ENCODE assay signal across 8 mouse cellular contexts in the genomic region with DNA sequence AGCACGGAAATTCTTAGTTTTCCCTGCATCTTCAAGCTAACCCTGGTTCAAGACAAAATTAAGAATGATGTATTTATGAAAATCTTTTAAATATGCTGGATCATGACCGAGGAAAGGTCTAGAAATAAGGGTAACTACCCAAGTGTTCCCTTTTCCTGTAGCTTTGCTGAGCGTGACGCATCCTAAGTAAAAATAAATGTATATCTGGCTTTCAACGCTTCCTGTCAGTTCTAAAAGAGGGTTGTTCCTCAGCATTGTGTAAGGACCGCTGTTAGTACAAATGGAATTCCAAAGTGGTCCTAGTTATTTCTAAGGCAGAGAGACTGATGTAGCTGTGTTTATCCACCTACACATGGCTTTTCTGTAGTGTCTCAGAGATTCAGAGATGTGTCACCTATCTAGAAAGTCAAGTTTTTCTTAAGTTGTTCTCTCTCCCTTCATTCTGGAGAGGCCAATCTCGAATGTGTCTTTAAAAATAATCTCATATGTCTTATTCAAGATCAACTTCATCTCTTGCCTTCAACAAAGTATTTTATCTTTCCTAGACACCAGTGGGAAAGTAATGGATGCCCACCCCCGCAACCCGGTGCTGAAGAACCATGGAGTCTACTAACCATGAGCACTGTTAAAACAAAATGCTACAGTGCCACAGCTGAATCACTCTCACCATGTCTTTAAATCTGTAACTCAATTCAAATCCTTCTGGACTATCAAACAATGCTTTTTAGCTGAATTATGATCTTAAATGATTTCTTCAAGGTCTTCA. TPM values are rescaled to one million over a fixed set of nuclear protein-coding genes. Genes with fewer than 3 reads are reported as not detected.
A peak's percentile ranks its signal among the peaks of the same experiment; 100 is the strongest.
DNase-seq lines count a peak whose midpoint lies in the region; ATAC-seq and TF ChIP-seq lines count a peak whose summit lies in the region.

No protein-coding gene starts in this region.

- peaks cover 64% of the 10 kb centered on the region for H3K79me2 ChIP-seq in CH12.LX (replicated peaks; ENCODE audit: control insufficient read depth, extremely low read depth, insufficient read depth, poor library complexity, severe bottlenecking)

- ATAC-seq in heart, embryonic 12.5 days (ENCODE audit: insufficient number of reproducible peaks, low FRiP score), result no peak
- ATAC-seq in forebrain, embryonic 14.5 days, result no peak
- ATAC-seq in liver, embryonic 12.5 days, result no peak

- H3K36me3 ChIP-seq in heart, embryonic 12.5 days, result no peaks in the 10 kb centered on the region
- H3K36me3 ChIP-seq in CH12.LX (replicated peaks in 1 of 2; ENCODE audit: control insufficient read depth in 1 of 2, insufficient read depth in 1 of 2, low read length in 1 of 2), result peaks cover 3 to 37% of the 10 kb centered on the region in 2 experiments
- H3K36me3 ChIP-seq in forebrain, embryonic 14.5 days (ENCODE audit: control insufficient read depth, insufficient read depth, low read length), result no peaks in the 10 kb centered on the region
- H3K36me3 ChIP-seq in liver, embryonic 12.5 days, result peaks cover 32% of the 10 kb centered on the region

- no peaks in the 10 kb centered on the region for H3K27me3 ChIP-seq in heart, embryonic 12.5 days (replicated peaks)
- H3K27me3 ChIP-seq in CH12.LX (replicated peaks), result no peaks in the 10 kb centered on the region
- no peaks in the 10 kb centered on the region for H3K27me3 ChIP-seq in forebrain, embryonic 14.5 days (replicated peaks; ENCODE audit: control insufficient read depth, insufficient read depth, low read length)
- H3K27me3 ChIP-seq in liver, embryonic 12.5 days (replicated peaks), result no peaks in the 10 kb centered on the region

- no peak for TF ChIP-seq EP300 in CH12.LX (IDR thresholded peaks at IDR 0.05; ENCODE audit: low read length)

- no peak for TF ChIP-seq CTCF in CH12.LX (conservative IDR thresholded peaks at IDR 0.05 in 1 of 2, IDR thresholded peaks at IDR 0.05 in 1 of 2; ENCODE audit: low read depth in 2 of 2, low read length in 2 of 2)

- no peak overlapping the region for H3K9ac ChIP-seq in heart, embryonic 12.5 days
- H3K9ac ChIP-seq in CH12.LX (ENCODE audit: insufficient read depth, low read depth), result peak overlapping the region; percentile 75; the same call in 1 of the 2 replicates
- H3K9ac ChIP-seq in forebrain, embryonic 14.5 days (ENCODE audit: low read length), result no peak overlapping the region
- peak overlapping the region; percentile 96 for H3K9ac ChIP-seq in liver, embryonic 12.5 days

- H3K27ac ChIP-seq in heart, embryonic 12.5 days (ENCODE audit: poor library complexity, severe bottlenecking), result no peak overlapping the region
- no peak overlapping the region for H3K27ac ChIP-seq in CH12.LX (ENCODE audit: insufficient read depth, low read depth)
- no peak overlapping the region for H3K27ac ChIP-seq in forebrain, embryonic 14.5 days (ENCODE audit: low read depth, low read length)
- H3K27ac ChIP-seq in liver, embryonic 12.5 days, result peak overlapping the region; percentile 99

- intact Hi-C loops in heart, postnatal 14 days (cut with DNase I), result loop anchor here (2.0 to 5.0 kb wide), 3 partner anchors 19 to 260 kb away; no protein-coding TSS in a partner anchor

- H3K4me2 ChIP-seq in heart, embryonic 12.5 days, result peak overlapping the region; percentile 79
- peak overlapping the region; percentile 54 for H3K4me2 ChIP-seq in CH12.LX (ENCODE audit: insufficient read depth, low read depth, poor library complexity, severe bottlenecking)
- H3K4me2 ChIP-seq in forebrain, embryonic 14.5 days (ENCODE audit: low read length), result peak overlapping the region; percentile 58; the same call in 1 of the 2 replicates
- peak overlapping the region; percentile 71 for H3K4me2 ChIP-seq in liver, embryonic 12.5 days

- DNase-seq in heart, postnatal 14 days, result no peak
- no peak for DNase-seq in CH12.LX (ENCODE audit: extremely low read depth)
- DNase-seq in forebrain, embryonic 14.5 days (ENCODE audit: low spot score), result no peak
- DNase-seq in spleen, postnatal 10 days (ENCODE audit: low spot score in 2 of 2), result no peak
- DNase-seq in embryo, embryonic 10 days (ENCODE audit: low spot score), result no peak
- no peak for DNase-seq in layer of hippocampus, postnatal 25 days (ENCODE audit: extremely low spot score in 1 of 2, low spot score in 1 of 2)

- dilution Hi-C loops in CH12.LX (cut with MboI; ENCODE audit: extremely low pct_ligation_motif_present, extremely low pct_unique_long_range_greater_than_20kb, low sequenced_read_pairs), result no loop called here

- TF ChIP-seq RAD21 in CH12.LX (IDR thresholded peaks at IDR 0.05; ENCODE audit: low read depth, low read length), result no peak

- TF ChIP-seq POLR2A in CH12.LX (IDR thresholded peaks at IDR 0.05; ENCODE audit: low read depth, low read length), result no peak

- in situ Hi-C loops in CH12.LX (cut with MboI; ENCODE audit: low pct_ligation_motif_present, low pct_unique_long_range_greater_than_20kb, low sequenced_read_pairs), result loop anchor here (10.0 kb wide), 1 partner anchor 63 kb away; no protein-coding TSS in a partner anchor

- H3K4me3 ChIP-seq in heart, embryonic 12.5 days, result peak overlapping the region; percentile 83
- H3K4me3 ChIP-seq in CH12.LX (replicated peaks in 1 of 3; ENCODE audit: low read depth in 2 of 3, low read length in 2 of 3, poor library complexity in 1 of 3), result peak overlapping the region in 2 of 3 experiments; percentile 94 to 97
- no peak overlapping the region for H3K4me3 ChIP-seq in forebrain, embryonic 14.5 days (ENCODE audit: low read depth, low read length)
- H3K4me3 ChIP-seq in liver, embryonic 12.5 days, result peak overlapping the region; percentile 80

- 44% methylated on average over 9 of the region's 9 CpGs for WGBS in heart, embryonic 12.5 days
- WGBS in forebrain, embryonic 14.5 days, result 84% methylated on average over 9 of the region's 9 CpGs
- 35% methylated on average over 9 of the region's 9 CpGs for WGBS in liver, embryonic 12.5 days (ENCODE audit: insufficient replicate concordance)

- H3K9me3 ChIP-seq in heart, embryonic 12.5 days (replicated peaks), result no peaks in the 10 kb centered on the region
- no peaks in the 10 kb centered on the region for H3K9me3 ChIP-seq in CH12.LX (replicated peaks; ENCODE audit: low read length)
- H3K9me3 ChIP-seq in forebrain, embryonic 14.5 days (replicated peaks; ENCODE audit: control insufficient read depth, low read length), result no peaks in the 10 kb centered on the region
- H3K9me3 ChIP-seq in liver, embryonic 12.5 days (replicated peaks), result no peaks in the 10 kb centered on the region

- H3K4me1 ChIP-seq in heart, embryonic 12.5 days (replicated peaks), result peaks cover 63% of the 10 kb centered on the region
- peaks cover 6 to 60% of the 10 kb centered on the region in 2 experiments for H3K4me1 ChIP-seq in CH12.LX (ENCODE audit: control insufficient read depth in 1 of 2, insufficient read depth in 2 of 2)
- 0 out of 2 replicates have a peak, but pooled peaks cover 3% of the 10 kb centered on the region for H3K4me1 ChIP-seq in forebrain, embryonic 14.5 days (ENCODE audit: control insufficient read depth, insufficient read depth, low read length)
- peaks cover 76% of the 10 kb centered on the region for H3K4me1 ChIP-seq in liver, embryonic 12.5 days

TF ChIP-seq in CH12.LX, 34 proteins besides CTCF, POLR2A, EP300 and RAD21:
- TF ChIP-seq PAX5 (IDR thresholded peaks at IDR 0.05; ENCODE audit: low read length), result no peak

RNA-seq across cellular contexts. Expression of a gene that starts 2.4 kb away (rescaled TPM):
- polyA plus RNA-seq in heart, embryonic 12.5 days (2016; fragmentation: Nextera tagmentation; extraction: Ambion mirVana), result 47.9 and 48.8 TPM in 2 replicates
- 10 to 100 TPM; 67.5 to 78.8 TPM for total RNA-seq in heart, postnatal 14 days (2021)
- 11.6 and 13.9 TPM in 2 replicates for total RNA-seq in CH12.LX (2012; rRNA removed)
- total RNA-seq in CH12.LX (2014; rRNA removed), result 21.7 and 23.3 TPM in 2 replicates
- 32.6 and 35.5 TPM in 2 replicates for polyA plus RNA-seq in CH12.LX (2012; ENCODE audit: insufficient read length, low read depth)
- polyA plus RNA-seq in forebrain, embryonic 14.5 days (2014; fragmentation: Nextera tagmentation; extraction: Ambion mirVana), result 17.7 and 17.9 TPM in 2 replicates
- 51.9 and 53.1 TPM in 2 replicates for polyA plus RNA-seq in liver, embryonic 12.5 days (2016; fragmentation: Nextera tagmentation; extraction: Ambion mirVana)
- total RNA-seq in layer of hippocampus, postnatal 25 days (2021), result 10 to 100 TPM; 12.1 to 12.3 TPM

RNA-seq across cellular contexts. Expression of a gene that starts 42.9 kb away (rescaled TPM):
- 221 and 233 TPM in 2 replicates for polyA plus RNA-seq in heart, embryonic 12.5 days (2016; fragmentation: Nextera tagmentation; extraction: Ambion mirVana)
- total RNA-seq in heart, postnatal 14 days (2021), result 100 to 1,000 TPM; 192 to 229 TPM
- total RNA-seq in CH12.LX (2012; rRNA removed) (83.1 and 105 TPM in 2 replicates), CH12.LX (2014; rRNA removed) (229 and 278 TPM in 2 replicates)
- polyA plus RNA-seq in CH12.LX (2012; ENCODE audit: insufficient read length, low read depth), result 373 and 540 TPM in 2 replicates
- 182 and 209 TPM in 2 replicates for polyA plus RNA-seq in forebrain, embryonic 14.5 days (2014; fragmentation: Nextera tagmentation; extraction: Ambion mirVana)
- polyA plus RNA-seq in liver, embryonic 12.5 days (2016; fragmentation: Nextera tagmentation; extraction: Ambion mirVana), result 199 and 204 TPM in 2 replicates
- total RNA-seq in layer of hippocampus, postnatal 25 days (2021), result 100 to 1,000 TPM; 273 to 314 TPM

Comparison
In these comparisons a context has a peak if more than half of its experiments do, and no peak if none do; other contexts are left out.
1. H3K9ac ChIP-seq: peak in CH12.LX (single experiment) and liver, embryonic 12.5 days (single experiment); none in heart, embryonic 12.5 days (single experiment) and forebrain, embryonic 14.5 days (single experiment).
2. Peak in every context shown above with its lines, with median percentiles within 50 percentile points of each other: H3K4me2 ChIP-seq.